Mouse (Mus musculus) brain, adult 2 months (tissue): ENCODE data around the gene Ift57.

Experiments used
- DNase-seq: peaks from one replicate; pipeline ENCODE4 v3.0.0; 2011; ENCODE audit warnings: low read depth, low spot score

The Ift57 gene

DNA sequence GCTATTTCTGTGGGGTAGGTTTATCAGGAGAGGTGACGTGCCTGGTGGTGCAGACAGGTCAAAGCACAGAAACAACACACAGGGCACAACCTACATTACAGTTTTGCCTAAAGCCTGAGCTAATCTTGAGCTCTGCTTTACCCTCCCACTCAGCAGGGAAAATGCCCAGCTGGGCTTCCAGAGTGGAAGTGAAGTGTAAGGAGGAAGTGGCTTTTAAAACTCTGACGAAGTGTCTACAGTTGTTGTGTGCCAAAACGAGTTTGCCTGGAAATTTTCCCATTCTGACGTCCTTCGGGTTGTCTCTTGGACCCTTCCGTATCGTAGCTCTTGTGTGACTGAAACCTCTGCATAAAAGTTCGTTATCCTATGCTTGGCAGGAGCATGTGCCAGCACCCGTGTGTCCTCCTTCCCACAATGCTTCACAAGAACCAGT, 93.4 kb downstream of the Ift57 start:
- DNase-seq, result peak; percentile 41

DNA sequence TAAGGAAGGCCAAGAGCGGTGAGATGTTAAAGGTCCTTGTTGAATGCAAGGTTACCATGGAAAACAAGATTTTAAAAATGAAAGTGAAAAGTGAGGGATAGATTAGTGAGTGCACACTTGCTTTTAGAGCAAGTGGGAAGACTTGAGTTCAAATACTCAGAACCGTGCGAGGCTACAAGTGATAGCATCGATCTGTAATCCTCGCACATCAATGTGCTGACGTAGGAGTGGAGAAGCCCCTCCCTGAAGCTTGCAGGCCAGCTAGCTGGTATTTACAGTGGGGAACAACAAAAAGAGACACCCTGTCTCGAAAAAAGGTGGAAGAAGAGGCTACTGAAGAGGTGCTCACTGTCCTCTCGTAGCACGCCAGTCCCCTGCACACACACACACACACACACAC, 94.6 kb downstream of the Ift57 start:
- DNase-seq, result no peak

DNA sequence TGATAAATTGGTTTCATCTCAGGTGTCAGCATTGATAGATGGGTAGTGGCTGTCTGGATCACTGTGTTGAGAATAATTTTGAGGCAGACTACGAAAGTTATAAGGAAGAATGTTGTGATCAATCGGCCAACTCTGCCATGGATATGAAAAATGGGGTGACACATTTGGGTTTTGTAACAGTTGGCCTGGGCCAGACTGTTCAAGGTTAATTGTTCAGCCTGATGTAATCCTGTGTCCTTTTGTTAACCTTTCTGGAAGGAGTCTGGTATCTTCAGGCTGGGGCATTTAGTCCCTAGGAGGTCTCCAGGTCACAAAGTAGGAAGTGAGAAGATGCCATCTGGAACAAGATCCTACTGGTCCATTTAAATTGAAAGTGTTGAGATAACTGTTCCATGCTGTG, 97.2 kb downstream of the Ift57 start:
- DNase-seq, result no peak

DNA sequence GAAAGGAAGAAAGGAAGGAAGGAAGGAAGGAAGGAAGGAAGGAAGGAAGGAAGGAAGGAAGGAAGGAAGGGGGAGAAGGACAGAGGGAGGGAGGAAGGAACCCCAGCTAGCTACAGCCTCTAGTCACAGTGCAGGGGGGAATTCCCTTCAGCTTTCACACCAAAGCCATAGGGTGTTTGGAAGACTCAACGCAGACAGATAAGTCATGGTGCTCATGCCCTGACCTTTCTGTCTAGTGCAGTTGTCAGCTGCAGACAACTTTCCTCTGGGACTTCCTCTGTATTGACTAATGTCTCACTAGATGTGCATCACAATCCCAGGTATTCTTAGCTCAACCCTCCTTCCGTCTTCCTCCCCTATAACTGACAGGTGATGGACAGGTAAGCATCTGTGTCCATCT, 97.9 kb downstream of the Ift57 start:
- DNase-seq, result no peak

DNA sequence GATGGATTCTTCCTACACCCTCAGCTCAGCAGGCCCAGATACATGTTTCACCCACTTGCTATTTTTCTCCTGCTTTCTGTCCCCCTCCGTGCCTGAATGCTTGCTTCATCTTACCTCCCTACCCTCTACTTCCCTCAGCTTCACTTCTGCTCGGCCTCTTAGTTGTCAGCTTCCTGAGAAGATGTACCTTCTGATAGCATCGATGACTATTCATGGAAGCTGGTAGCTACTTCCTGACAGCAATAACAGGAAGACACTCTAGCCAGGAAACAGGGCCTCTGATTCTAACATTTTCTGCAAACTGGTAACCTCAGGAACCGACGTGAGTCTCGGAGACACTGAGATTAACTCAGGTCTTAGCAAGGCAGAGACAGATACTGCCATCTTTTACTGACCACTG, 99.8 kb downstream of the Ift57 start:
- DNase-seq, result no peak

DNA sequence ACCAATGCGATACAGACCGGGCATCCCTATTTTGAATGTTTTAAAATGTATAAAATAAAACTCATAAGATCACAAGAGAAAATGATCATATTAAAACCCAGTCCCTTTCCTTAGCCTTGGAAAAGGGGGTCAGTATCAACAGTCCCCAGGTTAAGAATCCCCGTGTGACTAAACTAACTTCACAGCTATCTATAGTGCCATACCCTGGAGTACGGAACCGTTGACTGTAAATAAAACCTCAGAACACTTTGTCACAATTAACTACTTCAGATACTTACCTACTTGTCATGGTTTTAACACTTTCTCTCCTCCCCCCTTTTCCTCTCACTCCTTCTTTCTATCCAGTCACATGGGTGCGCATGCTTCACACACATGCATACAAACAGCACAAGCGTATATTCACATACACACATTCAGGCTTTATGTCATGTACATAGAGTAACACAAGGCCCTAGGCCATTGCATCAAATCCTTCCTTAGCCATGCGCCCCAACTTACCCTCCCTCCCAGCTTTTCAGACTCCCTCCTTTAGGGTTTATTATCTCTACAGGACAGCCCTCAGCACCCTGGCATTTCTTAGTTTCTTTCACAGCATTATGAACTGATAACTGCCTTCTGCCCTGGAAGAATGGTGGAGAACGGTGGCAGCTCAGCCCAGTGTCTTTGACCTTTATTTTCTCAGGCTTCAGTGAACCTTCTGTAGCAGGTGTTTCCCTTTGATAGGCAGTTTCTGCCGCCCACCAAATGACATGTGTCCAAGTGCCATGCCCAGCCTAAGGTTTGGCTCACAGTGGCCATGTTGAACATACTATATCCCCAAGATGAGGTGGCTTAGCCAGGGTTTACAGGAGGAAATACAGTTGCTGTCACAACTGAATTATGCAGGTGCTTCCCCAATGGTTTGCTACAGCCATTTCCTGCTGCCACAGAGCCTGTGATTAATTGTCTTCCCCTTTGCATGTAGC, 100.8 kb downstream of the Ift57 start, which contains the start of gene Cd47:
Cd47 (plus strand) TSS at position 937 of the 965 bp plus-strand sequence.
- DNase-seq, result no peak

DNA sequence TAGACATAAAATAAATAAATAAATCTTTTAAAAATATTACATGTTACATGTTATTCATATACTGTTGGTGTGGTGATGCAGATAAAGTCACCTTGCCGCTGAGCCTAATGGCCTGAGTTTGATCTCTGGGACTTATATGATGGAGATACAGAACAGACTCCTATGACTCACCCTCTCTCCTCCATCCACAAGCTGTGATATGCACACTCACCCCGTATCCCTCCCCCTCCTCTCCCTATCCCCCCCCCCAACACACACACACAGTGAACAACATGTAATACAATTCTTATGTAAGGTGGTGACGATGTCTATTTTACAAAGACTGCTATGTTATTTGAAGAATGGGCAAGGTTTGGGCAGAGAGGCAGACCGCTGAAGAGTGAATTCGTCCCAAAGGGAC, 102.0 kb downstream of the Ift57 start:
- no peak for DNase-seq

DNA sequence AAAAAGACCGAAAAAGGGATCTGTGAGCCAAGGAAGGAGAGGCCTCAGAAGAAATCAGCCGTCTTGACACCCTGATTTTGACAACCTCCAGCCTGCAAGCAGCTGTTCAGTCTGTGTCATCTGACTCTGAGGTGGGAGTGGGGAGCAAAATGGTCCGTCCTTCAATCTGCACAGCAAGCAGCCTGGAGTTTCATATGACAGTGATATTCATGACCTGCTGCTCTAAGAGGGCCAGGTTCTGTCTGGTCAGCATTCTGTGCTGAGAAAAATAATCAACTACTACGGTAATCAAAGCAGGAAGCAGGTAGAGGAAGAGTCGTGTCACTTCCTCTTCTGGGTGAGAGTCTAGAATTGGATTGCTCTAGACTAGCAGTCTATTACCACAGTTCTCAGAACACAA, 102.4 kb downstream of the Ift57 start:
- no peak for DNase-seq

DNA sequence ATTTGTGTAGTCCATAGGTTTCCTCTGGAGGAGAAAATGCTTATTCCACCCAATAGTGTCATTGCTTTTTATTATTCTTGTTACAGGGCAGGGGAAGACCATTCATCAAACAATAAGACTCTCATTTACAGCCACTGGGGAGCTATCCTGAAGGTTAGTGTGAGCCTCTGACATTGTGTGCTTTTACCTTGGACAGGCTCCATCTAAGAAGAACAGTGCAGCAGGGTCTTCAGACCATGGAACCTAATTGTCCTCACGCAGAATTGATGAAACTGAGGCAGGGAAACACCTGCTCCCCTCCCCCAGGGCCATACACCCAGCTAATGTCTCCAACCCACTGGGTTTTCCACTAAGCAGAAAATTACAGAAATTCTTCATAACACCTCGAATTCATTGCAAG, 104.0 kb downstream of the Ift57 start:
- no peak for DNase-seq

DNA sequence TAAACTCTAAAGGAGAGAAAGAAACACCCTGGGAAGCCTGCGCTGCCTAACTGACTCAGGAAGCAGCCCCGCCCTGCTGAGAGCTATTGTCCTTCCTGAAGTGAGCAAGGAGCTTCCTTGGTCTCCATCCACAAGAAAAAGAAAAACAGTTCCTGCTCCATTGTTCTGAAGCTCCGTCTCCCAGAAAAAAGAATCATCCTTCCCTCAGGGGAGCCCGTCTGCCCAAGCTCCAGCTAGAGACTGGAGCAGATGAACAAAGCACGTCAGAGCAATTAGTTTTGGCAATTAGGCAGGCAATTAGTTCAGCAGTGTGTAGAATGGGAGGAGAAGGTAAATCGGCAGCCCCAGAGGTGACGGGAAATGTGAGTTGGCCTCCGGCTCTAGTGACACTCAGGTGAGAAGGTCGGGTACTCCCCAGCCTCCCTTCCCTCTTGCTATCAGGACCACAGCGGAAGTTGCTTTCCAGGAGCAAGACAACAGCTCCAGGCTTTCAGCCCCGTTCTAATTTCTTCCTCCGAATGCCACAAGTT, 105.0 kb downstream of the Ift57 start:
- peak; percentile 55 for DNase-seq

DNA sequence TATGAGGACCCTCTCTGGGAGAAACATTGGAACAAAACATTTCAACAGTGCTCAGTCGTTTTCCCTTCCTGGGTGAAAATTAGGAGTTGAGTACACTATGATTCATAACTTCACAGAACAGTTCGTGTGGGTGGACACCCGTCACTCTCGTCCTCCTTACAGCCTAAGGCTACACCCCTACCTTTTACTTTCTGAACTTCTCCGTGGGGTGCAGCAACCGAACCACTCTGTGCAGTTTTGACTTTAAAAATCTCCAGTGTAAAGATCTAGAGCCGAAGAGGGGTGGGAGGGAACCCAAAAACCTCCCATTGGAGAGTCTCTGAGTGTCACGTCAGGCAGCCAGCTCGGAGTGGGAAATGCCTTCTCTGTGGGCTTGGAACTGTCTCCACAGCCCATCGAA, 107.9 kb downstream of the Ift57 start:
- peak; percentile 57 for DNase-seq

DNA sequence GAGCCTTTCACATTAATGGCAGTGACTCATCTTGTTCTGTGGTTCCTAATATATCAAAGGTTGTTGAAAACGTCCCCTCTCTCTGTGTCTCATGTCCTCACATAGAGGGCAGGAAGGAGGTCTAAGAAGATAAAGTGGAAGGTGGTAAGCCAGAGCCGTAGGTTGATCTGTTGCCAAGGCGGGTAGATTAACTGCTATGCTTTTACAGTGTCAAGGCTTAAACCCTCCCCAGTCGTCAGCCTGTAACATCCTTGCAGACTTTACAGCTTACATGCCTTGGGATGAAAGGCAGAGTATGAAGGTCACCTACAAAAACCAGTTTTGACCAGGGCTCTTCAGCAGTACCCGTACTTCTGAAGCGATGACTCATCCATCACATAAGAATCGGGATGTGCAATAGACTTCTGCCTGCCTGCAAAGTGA, 108.4 kb downstream of the Ift57 start:
- DNase-seq, result peak; percentile 54

DNA sequence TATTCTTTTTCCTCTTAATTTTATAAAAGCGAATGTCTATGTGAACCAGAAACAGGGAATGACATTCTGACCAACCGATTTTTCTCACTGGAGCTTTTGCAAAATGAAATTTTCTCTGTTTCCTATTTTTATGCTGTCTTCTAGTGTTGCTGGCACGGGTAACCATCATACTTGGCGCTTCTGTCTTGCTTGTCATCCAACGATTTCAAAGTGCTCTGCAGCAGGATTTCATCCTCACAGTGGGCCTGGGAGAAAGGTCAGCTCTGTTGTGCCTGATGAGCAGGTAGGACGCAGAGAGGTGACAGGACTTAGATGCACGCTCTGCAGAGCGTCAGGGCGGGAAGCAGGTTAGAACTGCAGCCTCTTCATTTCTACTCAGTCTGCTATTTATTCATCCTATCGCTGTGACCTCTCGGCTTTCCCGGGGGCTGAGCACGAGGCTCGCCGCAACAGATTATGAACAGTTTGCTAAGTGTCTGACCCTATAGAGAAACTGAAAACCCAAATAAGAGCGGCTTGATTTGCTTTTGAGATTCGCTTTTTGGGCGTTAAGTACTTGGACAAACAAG, 108.9 kb downstream of the Ift57 start:
- peak; percentile 76 for DNase-seq

DNA sequence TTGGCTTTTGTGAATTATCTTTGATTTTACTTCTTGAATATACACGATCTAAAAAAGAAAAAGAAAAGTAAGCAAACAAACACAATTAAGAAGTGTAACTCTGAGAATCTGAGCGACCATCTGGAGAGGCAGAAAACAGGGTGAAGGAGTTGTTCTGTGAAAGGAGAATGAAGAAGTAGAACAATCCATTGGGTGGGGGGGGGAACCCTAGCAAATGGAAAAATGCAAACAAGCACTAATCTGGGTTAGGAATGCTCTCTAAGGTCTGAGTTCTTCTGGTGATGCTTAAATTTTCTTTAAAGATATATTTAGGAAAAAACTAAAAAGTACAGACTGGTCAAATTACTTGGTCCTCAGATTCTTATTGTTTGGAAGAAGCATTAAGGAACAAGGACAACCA, 112.9 kb downstream of the Ift57 start:
- no peak for DNase-seq

DNA sequence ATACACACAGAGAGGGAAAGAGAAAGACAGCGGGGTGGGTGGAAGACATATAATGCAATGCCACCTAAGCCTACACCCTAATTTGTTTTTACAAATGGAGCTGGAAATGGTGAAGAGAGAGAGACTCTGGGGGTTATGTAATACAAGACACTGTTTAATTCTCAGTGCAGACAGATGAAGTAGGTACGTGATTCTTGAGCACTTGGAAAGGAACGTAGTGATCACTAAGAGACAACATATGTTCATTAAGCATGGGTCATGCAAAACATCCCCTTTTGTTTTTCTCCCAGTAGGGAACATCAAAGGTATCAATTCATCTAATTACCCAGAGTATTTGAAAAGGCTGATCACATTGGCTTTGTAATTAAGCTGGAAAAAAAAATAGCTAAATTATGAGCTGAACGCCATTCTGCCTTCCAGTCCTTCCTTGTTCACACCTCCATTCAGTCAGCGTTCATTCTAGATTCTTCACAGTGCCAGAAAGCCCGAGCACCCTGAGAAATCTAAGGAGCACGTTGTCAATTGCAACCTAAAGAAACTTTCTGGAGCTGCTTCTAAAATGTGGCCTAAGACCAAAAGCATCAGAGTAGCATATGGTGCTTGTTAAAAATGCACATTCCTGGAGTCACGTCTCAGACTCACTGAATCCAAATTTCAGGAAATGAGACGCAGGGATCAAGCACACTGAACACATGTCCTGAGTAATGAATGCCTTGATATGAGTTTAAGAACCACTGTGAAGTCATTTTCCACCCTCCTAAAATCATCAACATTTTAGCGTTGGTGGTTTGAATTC, 114.0 kb downstream of the Ift57 start:
- peak; percentile 79 for DNase-seq

DNA sequence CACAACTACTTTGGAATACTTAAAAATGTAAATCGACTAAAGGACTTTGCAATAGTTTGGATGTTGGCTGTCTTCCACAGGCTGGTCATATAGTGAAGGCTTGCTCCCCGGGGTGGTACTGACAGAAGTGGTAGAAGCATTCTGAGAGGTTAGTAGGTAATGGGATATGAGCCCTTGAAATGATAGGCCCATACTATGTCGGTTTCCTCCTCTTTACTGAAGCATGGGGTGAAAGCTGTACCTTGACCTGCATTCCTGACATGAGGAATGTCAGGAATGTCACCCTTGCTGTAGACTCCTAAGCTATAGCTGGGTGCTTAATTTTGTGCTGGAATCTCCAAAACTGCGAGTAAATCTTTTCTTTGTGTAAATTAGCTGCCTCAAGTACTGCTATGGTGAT, 115.4 kb downstream of the Ift57 start:
- no peak for DNase-seq
